Mouse (Mus musculus): Measurements from ENCODE around the gene Hrh2. TPM values are rescaled to one million over a fixed set of nuclear protein-coding genes. Genes with fewer than 3 reads are reported as not detected.

The Hrh2 gene
- polyA plus RNA-seq (2015; fragmentation: Nextera tagmentation; extraction: Ambion mirVana), result 0.65 and 0.96 TPM in 2 replicates

- Histone ChIP-seq H3K36me3 (no peaks in the 10 kb centered on the region), H3K9me3 (no peaks in the 10 kb centered on the region), H3K27ac (replicated peaks) (no peak within 1 kb of the TSS), H3K4me2 (peak within 1 kb of the TSS; percentile 95), H3K4me1 (replicated peaks) (no peaks in the 10 kb centered on the region; the same call in 1 of the 2 replicates), H3K9ac (peak within 1 kb of the TSS; percentile 55), H3K27me3 (peaks cover 11% of the 10 kb centered on the region; the same call in 1 of the 2 replicates), H3K4me3 (peak within 1 kb of the TSS; percentile 56)
- under 1% methylated on average over 31 of the region's 31 CpGs for WGBS
- peak; percentile 75 for ATAC-seq (ENCODE audit: low FRiP score, low read depth)
Measured at GRCm38 (mm10) chr13:54192021-54192481, at the start of gene Hrh2. Hrh2 (plus strand) TSS chr13:54192129.

GRCm38 (mm10) chr13:54143788-54144187, 48.1 kb upstream of the Hrh2 start:
- Histone ChIP-seq H3K27ac (replicated peaks) (no peak overlapping the region), H3K4me1 (replicated peaks) (peaks cover 9% of the 10 kb centered on the region), H3K36me3 (no peaks in the 10 kb centered on the region), H3K27me3 (no peaks in the 10 kb centered on the region), H3K9me3 (no peaks in the 10 kb centered on the region), H3K4me3 (no peak overlapping the region), H3K9ac (no peak overlapping the region), H3K4me2 (no peak overlapping the region)
- 28% methylated on average over 5 of the region's 5 CpGs for WGBS
- ATAC-seq (ENCODE audit: low FRiP score, low read depth), result no peak

- Histone ChIP-seq H3K9me3 (no peaks in the 10 kb centered on the region), H3K9ac (no peak overlapping the region), H3K27ac (replicated peaks) (no peak overlapping the region), H3K36me3 (no peaks in the 10 kb centered on the region), H3K4me3 (no peak overlapping the region), H3K4me2 (no peak overlapping the region), H3K4me1 (replicated peaks) (peaks cover 9% of the 10 kb centered on the region), H3K27me3 (no peaks in the 10 kb centered on the region)
- ATAC-seq (ENCODE audit: low FRiP score, low read depth), result no peak
- WGBS, result 51% methylated on average over 5 of the region's 5 CpGs
Measured at GRCm38 (mm10) chr13:54144624-54145023, 47.3 kb upstream of the Hrh2 start.

DNA sequence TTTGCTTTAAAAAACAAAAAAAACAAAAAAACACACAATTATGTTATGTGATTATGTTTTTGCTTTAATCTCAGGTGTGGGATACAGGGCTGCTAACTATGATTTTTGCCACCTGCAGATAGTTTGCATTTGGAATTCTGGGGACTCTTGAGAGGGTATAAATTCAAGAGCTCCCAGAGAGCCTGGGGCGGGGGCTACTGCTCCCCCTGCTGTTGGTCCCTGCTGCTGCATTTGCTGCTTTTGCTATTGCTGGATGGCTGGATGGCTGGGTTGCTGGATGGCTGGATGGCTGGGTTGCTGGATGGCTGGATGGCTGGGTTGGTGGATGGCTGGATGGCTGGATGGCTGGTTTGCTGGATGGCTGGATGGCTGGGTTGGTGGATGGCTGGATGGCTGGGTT, 44.6 kb upstream of the Hrh2 start:
- ATAC-seq (ENCODE audit: low FRiP score, low read depth), result no peak
- no peak overlapping the region for H3K4me2 ChIP-seq
- H3K4me3 ChIP-seq, result no peak overlapping the region
- WGBS, result 67% methylated on average over 1 of the region's 1 CpGs
- no peaks in the 10 kb centered on the region for H3K9me3 ChIP-seq
- H3K27ac ChIP-seq (replicated peaks), result no peak overlapping the region
- H3K27me3 ChIP-seq, result no peaks in the 10 kb centered on the region
- H3K36me3 ChIP-seq, result no peaks in the 10 kb centered on the region
- H3K9ac ChIP-seq, result no peak overlapping the region
- H3K4me1 ChIP-seq (replicated peaks), result peaks cover 9% of the 10 kb centered on the region

DNA sequence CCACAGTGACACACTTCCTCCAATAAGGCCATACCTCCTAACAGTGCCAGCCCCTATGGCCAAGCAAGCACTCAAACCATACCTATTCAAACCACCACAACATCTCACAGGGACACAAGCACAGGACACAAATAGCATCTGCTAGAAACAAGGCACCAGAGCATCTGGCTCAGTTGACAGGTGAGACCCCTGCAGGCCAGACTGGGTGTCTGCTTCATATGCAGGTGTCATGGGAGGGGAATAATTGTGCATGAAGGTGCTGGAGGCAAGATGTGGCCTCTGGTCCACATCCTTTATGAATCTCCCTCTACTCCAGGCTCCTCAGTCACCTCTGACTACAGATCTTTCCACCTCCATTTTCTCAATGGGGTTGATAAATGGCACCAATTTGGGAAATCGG, 39.5 kb upstream of the Hrh2 start:
- H3K9me3 ChIP-seq, result no peaks in the 10 kb centered on the region
- H3K9ac ChIP-seq, result no peak overlapping the region
- no peak overlapping the region for H3K4me3 ChIP-seq
- H3K27ac ChIP-seq (replicated peaks), result no peak overlapping the region
- H3K36me3 ChIP-seq, result no peaks in the 10 kb centered on the region
- no peak overlapping the region for H3K4me2 ChIP-seq
- H3K4me1 ChIP-seq (replicated peaks), result no peaks in the 10 kb centered on the region
- ATAC-seq (ENCODE audit: low FRiP score, low read depth), result no peak
- 78% methylated on average over 1 of the region's 1 CpGs for WGBS
- no peaks in the 10 kb centered on the region for H3K27me3 ChIP-seq

DNA sequence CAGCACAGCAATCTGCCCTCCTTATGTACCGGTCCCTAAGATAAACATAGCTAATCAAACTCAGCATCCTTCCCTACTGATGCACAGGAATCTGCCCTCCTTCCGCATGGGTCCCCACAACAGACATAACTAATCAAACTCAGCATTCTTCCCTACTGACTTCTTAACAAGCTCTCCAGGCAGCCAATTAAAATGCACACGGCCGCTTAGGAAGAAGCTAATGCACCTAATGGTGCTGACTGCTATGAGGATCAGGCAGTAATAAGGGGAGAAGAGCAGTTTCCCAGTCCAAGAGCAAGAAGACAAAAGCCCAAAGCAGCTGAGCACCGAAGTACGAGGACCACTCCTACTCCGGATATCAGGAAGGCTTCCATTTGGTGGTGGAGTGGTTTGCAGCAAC, 39.0 kb upstream of the Hrh2 start:
- H3K9me3 ChIP-seq, result no peaks in the 10 kb centered on the region
- no peak overlapping the region for H3K27ac ChIP-seq (replicated peaks)
- no peaks in the 10 kb centered on the region for H3K36me3 ChIP-seq
- H3K27me3 ChIP-seq, result no peaks in the 10 kb centered on the region
- no peak for ATAC-seq (ENCODE audit: low FRiP score, low read depth)
- no peak overlapping the region for H3K4me3 ChIP-seq
- WGBS, result 53% methylated on average over 7 of the region's 7 CpGs
- no peak overlapping the region for H3K4me2 ChIP-seq
- no peaks in the 10 kb centered on the region for H3K4me1 ChIP-seq (replicated peaks)
- H3K9ac ChIP-seq, result no peak overlapping the region

DNA sequence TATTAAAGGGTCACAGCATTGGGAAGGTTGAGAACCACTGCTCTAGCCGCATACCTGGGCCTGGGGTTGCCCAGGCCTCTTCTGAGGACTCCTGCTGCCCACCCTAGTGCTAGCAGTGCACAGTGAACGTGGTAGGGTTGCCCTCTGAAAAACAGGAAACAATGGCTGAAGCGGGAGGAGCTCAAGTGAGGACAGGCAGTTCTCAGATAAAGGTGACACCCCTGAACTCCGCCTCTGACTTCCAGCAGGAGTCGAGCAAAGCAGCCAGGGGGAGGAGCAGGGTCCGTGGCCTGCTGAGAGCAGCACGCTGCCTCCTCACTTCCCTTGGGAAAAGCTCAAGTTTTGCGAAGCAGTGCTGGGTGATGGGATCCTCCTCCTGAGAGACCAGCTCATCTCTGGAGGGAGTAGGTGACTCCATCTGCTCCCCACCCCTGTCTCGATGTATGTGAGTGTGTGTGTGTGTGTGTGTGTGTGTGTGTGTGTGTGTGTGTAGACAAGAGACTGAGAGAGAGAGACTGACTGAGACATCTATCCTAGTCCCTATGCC, 38.2 kb upstream of the Hrh2 start:
- H3K9me3 ChIP-seq, result no peaks in the 10 kb centered on the region

DNA sequence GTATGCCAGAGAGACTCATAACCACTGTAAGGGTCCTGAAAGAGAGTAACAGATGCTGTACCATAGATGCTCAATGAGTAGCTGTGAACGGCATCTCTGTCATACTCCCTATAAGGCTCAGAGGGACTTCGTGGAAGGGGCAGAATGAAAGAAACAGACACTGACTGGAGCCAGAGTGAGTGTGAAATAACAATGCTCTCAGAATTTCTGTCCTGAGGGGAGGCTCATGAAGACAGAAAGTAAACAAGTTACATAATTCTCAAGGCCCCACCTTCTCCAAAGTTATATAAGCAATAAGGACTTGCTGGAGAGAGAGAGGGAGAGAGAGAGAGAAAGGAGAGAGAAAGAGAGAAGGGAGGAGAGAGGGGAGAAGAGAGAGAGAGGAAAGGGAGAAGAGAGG, 36.1 kb upstream of the Hrh2 start:
- Histone ChIP-seq H3K27me3 (no peaks in the 10 kb centered on the region), H3K4me3 (no peak overlapping the region), H3K27ac (replicated peaks) (no peak overlapping the region), H3K36me3 (no peaks in the 10 kb centered on the region), H3K4me1 (replicated peaks) (peaks cover 9% of the 10 kb centered on the region), H3K4me2 (no peak overlapping the region), H3K9me3 (no peaks in the 10 kb centered on the region), H3K9ac (no peak overlapping the region)
- 86% methylated on average over 2 of the region's 2 CpGs for WGBS
- ATAC-seq (ENCODE audit: low FRiP score, low read depth), result no peak

More for the DNA sequence above, 38.2 kb upstream of the Hrh2 start:
- H3K4me2 ChIP-seq, result no peak overlapping the region
- ATAC-seq (ENCODE audit: low FRiP score, low read depth), result no peak
- no peak overlapping the region for H3K27ac ChIP-seq (replicated peaks)
- WGBS, result 26% methylated on average over 9 of the region's 9 CpGs
- no peaks in the 10 kb centered on the region for H3K27me3 ChIP-seq
- H3K4me1 ChIP-seq (replicated peaks), result peaks cover 2% of the 10 kb centered on the region
- H3K4me3 ChIP-seq, result no peak overlapping the region
- H3K36me3 ChIP-seq, result no peaks in the 10 kb centered on the region
- no peak overlapping the region for H3K9ac ChIP-seq

DNA sequence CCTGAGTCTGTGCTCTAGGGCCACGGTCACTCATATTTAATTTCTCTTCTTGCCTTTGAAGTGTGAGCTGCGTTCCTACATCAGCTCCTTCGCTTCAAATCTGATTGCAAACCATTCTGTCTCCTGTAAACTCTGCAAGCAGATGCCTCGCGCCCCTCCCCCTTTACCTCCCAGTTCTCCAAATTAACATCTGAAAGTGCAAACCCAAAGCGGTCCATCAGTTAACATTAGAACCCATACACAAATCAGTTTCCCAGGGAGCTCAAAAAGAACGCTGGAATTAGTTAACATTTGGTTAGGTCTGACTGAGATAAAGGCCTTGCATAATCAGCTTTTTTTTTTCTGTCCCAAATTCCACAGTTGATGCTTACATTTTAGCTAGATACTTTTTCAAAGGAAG, 32.7 kb upstream of the Hrh2 start:
- no peak for ATAC-seq (ENCODE audit: low FRiP score, low read depth)
- Histone ChIP-seq H3K4me3 (no peak overlapping the region), H3K27ac (replicated peaks) (no peak overlapping the region), H3K9me3 (no peaks in the 10 kb centered on the region), H3K9ac (no peak overlapping the region), H3K27me3 (no peaks in the 10 kb centered on the region), H3K4me1 (replicated peaks) (peaks cover 9% of the 10 kb centered on the region), H3K4me2 (no peak overlapping the region), H3K36me3 (no peaks in the 10 kb centered on the region)
- WGBS, result 7% methylated on average over 7 of the region's 7 CpGs

- H3K27me3 ChIP-seq, result no peaks in the 10 kb centered on the region
- no peak overlapping the region for H3K27ac ChIP-seq (replicated peaks)
- no peak overlapping the region for H3K4me3 ChIP-seq
- H3K4me1 ChIP-seq (replicated peaks), result peaks cover 9% of the 10 kb centered on the region
- no peak overlapping the region for H3K9ac ChIP-seq
- no peak for ATAC-seq (ENCODE audit: low FRiP score, low read depth)
- no peaks in the 10 kb centered on the region for H3K9me3 ChIP-seq
- WGBS, result 40% methylated on average over 11 of the region's 11 CpGs
- no peaks in the 10 kb centered on the region for H3K36me3 ChIP-seq
- no peak overlapping the region for H3K4me2 ChIP-seq
Measured at GRCm38 (mm10) chr13:54159756-54160155, 32.2 kb upstream of the Hrh2 start.

GRCm38 (mm10) chr13:54160546-54160945, 31.4 kb upstream of the Hrh2 start:
- Histone ChIP-seq H3K9me3 (no peaks in the 10 kb centered on the region), H3K4me2 (no peak overlapping the region), H3K9ac (no peak overlapping the region), H3K36me3 (no peaks in the 10 kb centered on the region), H3K4me3 (no peak overlapping the region), H3K4me1 (replicated peaks) (peaks cover 9% of the 10 kb centered on the region), H3K27me3 (no peaks in the 10 kb centered on the region), H3K27ac (replicated peaks) (no peak overlapping the region)
- no peak for ATAC-seq (ENCODE audit: low FRiP score, low read depth)
- WGBS, result 38% methylated on average over 1 of the region's 1 CpGs

DNA sequence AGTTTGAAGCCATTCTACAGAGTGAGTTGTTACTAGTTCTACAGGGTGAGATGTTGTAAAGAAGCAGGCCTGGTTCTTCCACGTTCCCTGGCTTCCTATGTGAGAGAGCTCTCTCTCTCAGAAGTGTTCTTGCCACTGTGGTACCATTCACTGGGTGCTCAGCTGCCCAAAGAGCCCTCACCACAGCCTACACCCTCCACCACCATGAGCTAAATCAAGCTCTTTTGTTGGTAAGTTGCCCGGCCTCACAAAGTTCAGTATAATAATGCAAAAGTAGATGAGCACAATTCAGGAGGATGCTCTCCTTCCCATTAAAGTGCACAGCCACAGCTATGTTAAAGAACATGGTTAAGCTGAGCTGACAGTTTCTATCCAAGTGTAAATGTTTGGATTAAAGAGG, 30.4 kb upstream of the Hrh2 start:
- 95% methylated on average over 2 of the region's 2 CpGs for WGBS
- no peak for ATAC-seq (ENCODE audit: low FRiP score, low read depth)

DNA sequence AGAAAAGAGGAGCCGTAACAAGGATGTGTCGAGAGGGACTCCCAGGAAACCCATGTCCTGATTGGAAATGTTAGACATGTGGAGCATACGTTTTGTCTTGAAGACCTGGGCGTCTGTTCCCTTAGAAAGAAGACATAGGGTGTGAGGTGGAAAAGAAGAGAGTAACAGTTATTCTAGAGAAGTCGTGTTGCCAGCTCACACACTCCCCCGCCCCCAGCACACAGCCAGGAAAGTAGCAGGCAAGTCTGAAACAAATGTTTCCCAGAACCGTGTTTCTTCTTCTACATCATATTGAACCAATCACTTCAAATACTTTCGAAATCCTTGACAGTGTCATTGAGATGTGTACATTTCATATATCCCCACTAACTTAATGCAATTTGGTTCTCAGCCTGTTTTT, 28.6 kb upstream of the Hrh2 start:
- no peaks in the 10 kb centered on the region for H3K9me3 ChIP-seq
- H3K27me3 ChIP-seq, result no peaks in the 10 kb centered on the region
- no peak for ATAC-seq (ENCODE audit: low FRiP score, low read depth)
- no peak overlapping the region for H3K27ac ChIP-seq (replicated peaks)
- H3K4me2 ChIP-seq, result no peak overlapping the region
- no peaks in the 10 kb centered on the region for H3K36me3 ChIP-seq
- WGBS, result 87% methylated on average over 8 of the region's 8 CpGs
- no peak overlapping the region for H3K9ac ChIP-seq
- H3K4me3 ChIP-seq, result no peak overlapping the region
- H3K4me1 ChIP-seq (replicated peaks), result peaks cover 9% of the 10 kb centered on the region

More for the DNA sequence above, 30.4 kb upstream of the Hrh2 start:
- Histone ChIP-seq H3K4me2 (no peak overlapping the region), H3K4me1 (replicated peaks) (peaks cover 9% of the 10 kb centered on the region), H3K27ac (replicated peaks) (no peak overlapping the region), H3K4me3 (no peak overlapping the region), H3K9me3 (no peaks in the 10 kb centered on the region), H3K27me3 (no peaks in the 10 kb centered on the region), H3K36me3 (no peaks in the 10 kb centered on the region), H3K9ac (no peak overlapping the region)

Data from hindbrain, embryonic 15.5 days (tissue).